Mouse (Mus musculus): ENCODE data around the gene Cacnb4.

- TF ChIP-seq GATA1 (IDR thresholded peaks at IDR 0.05; ENCODE audit: borderline replicate concordance, low read length) (no peak), FLI1 (IDR thresholded peaks at IDR 0.05; ENCODE audit: low read length) (no peak)
Measured at GRCm38 (mm10) chr2:52570171-52570570, 106.5 kb downstream of the Cacnb4 start.

All from megakaryocyte, embryonic 14.5 days (primary cell).